Mouse (Mus musculus): Measurements from ENCODE around the gene Nfkb1.

The Nfkb1 gene

GRCm38 (mm10) chr3:135555192-135555591 is 136.2 kb downstream of the Nfkb1 start:
- DNase-seq (ENCODE audit: extremely low spot score, low read depth, low spot score) = no peak

GRCm38 (mm10) chr3:135552874-135553273 is 138.5 kb downstream of the Nfkb1 start:
- DNase-seq (ENCODE audit: extremely low spot score, low read depth, low spot score) = no peak

- no peak for DNase-seq (ENCODE audit: extremely low spot score, low read depth, low spot score)
Observed at GRCm38 (mm10) chr3:135547298-135547697, 144.0 kb downstream of the Nfkb1 start.

GRCm38 (mm10) chr3:135546212-135546923 is 145.0 kb downstream of the Nfkb1 start:
- DNase-seq (ENCODE audit: extremely low spot score, low read depth, low spot score) = no peak

Data from hindlimb bud, embryonic 11.5 days (tissue).